Mouse (Mus musculus): ENCODE data around the gene Arl15. TPM values are rescaled to one million over a fixed set of nuclear protein-coding genes. Genes with fewer than 3 reads are reported as not detected.

Gene Arl15
- polyA plus RNA-seq, 1 experiment from 2014 or later, result 16.3 TPM

DNA sequence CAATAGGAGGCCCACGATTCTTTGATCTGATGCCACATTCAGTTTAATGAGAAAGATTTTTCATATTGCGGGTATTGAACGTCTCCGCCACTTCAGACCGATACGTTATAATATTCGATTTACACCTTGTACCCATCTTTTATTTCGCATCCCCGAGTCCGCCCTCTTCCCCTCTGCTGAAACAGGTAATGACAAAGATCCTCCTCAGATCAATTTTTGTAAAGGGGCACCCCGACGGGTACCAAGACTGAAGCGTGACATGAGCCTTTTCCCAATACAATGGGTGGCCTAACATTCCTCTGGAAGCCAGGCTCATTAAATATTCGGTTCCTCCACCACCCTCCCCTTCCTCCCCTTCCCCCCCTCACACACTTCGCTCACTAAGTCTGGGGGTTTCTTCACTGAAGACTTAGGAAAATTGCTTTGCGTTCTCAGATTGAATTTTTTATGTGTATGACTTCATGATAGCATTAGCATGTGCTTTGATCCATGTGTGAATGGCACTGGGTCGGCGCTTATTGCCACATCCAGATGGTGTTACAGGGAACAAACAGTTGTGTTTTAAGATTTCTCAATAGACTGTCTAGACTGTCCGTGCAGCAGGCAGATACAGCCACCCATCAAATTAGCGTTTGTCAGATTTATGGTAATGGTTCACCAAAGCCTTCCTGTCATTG is 85.5 kb downstream of the Arl15 start:
- peaks cover 35% of the 10 kb centered on the region for H3K4me1 ChIP-seq
- H3K27me3 ChIP-seq (replicated peaks), result no peaks in the 10 kb centered on the region

DNA sequence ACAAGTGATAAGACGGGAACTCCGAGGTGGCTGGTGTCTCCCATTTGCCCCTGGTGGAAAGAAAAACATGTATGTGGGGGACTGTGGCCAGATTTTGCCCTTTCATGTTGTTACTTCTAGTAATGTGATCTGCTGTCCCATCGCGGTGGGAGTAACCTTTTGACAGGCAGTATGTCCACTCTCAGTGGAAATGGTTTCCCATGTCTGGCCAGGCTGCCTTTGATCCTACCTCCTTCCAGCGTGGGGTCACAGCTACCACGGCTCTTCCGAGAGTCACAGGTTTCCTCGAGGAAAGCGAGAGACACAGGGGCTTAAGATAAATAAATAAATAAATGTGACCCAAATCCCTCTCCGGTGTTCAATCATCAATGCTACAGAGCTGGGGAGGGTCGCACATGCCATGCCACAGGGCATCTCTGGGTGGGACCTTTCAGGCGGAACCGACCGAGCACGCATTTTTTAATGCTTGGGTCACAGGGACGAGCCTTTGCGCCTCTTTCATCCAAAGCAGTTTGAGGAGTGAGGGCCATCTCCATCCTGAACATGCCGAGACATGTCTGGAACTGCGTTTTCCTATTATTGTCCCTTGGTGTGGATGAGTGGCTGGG is 86.4 kb downstream of the Arl15 start:
- Histone ChIP-seq H3K4me3 (replicated peaks) (no peak overlapping the region), H3K9me3 (replicated peaks) (no peaks in the 10 kb centered on the region), H3K4me1 (peaks cover 30% of the 10 kb centered on the region), H3K9ac (replicated peaks) (no peak overlapping the region), H3K27ac (replicated peaks) (no peak overlapping the region), H3K27me3 (replicated peaks) (no peaks in the 10 kb centered on the region), H3K4me2 (peak overlapping the region; percentile 42), H3K36me3 (no peaks in the 10 kb centered on the region)
- WGBS, result 20% methylated on average over 19 of the region's 19 CpGs
- no peak for ATAC-seq (ENCODE audit: low FRiP score)

More for the DNA sequence above, 85.5 kb downstream of the Arl15 start:
- Histone ChIP-seq H3K9me3 (replicated peaks) (no peaks in the 10 kb centered on the region), H3K4me2 (peak overlapping the region; percentile 42), H3K27ac (replicated peaks) (no peak overlapping the region), H3K36me3 (no peaks in the 10 kb centered on the region), H3K9ac (replicated peaks) (no peak overlapping the region), H3K4me3 (replicated peaks) (no peak overlapping the region)
- WGBS, result 22% methylated on average over 20 of the region's 20 CpGs
- peak; percentile 58; the same call in 1 of the 2 replicates for ATAC-seq (ENCODE audit: low FRiP score)

DNA sequence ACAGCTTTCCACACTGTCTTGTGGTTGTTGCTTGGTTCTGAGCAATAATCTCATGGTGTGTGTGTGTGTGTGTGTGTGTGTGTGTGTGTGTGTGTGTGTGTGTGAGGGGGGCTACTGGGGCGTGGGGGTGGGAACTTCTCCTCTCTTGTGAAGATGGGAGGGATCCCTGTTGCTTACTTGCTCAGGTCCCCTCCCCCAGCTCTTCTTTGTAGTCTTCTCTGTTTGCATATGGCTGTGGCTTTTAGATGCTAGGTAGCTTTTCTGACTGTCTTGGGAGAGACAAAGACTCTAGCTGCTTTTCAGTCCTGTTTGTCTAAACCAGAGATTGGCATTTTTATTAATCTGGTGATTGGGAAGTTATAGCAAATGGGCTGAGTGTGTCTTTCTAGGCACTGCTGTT is 88.7 kb downstream of the Arl15 start:
- no peak overlapping the region for H3K27ac ChIP-seq (replicated peaks)
- H3K27me3 ChIP-seq (replicated peaks), result no peaks in the 10 kb centered on the region
- H3K4me2 ChIP-seq, result no peak overlapping the region
- 10% methylated on average over 1 of the region's 1 CpGs for WGBS
- no peaks in the 10 kb centered on the region for H3K36me3 ChIP-seq
- H3K9me3 ChIP-seq (replicated peaks), result no peaks in the 10 kb centered on the region
- ATAC-seq (ENCODE audit: low FRiP score), result no peak
- no peak overlapping the region for H3K4me3 ChIP-seq (replicated peaks)
- no peak overlapping the region for H3K9ac ChIP-seq (replicated peaks)
- H3K4me1 ChIP-seq, result peaks cover 35% of the 10 kb centered on the region

DNA sequence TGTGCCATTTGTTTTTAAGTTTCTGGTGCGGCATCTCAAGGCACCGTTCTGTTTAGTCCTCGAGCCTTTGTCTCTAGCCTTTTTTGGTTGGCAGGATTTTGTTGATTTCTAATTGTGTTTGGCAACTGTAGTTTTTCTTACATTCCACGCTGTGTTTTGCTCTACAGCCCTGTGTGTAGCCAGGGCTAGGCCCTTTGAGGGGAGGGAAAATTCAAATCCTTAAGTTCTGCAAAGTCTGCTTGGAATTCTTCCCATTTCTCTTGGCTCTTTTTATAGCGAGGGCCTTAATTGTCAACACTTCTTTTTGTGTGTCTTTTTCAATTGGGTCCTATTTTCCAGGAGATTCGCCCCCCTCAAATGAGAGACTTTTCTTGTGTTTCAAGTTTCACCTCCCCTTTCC is 92.8 kb downstream of the Arl15 start:
- Histone ChIP-seq H3K4me2 (no peak overlapping the region), H3K27me3 (replicated peaks) (no peaks in the 10 kb centered on the region), H3K9ac (replicated peaks) (no peak overlapping the region), H3K27ac (replicated peaks) (no peak overlapping the region), H3K4me3 (replicated peaks) (no peak overlapping the region), H3K4me1 (peaks cover 12% of the 10 kb centered on the region), H3K36me3 (no peaks in the 10 kb centered on the region), H3K9me3 (replicated peaks) (no peaks in the 10 kb centered on the region)
- no peak for ATAC-seq (ENCODE audit: low FRiP score)
- WGBS, result 43% methylated on average over 6 of the region's 6 CpGs

DNA sequence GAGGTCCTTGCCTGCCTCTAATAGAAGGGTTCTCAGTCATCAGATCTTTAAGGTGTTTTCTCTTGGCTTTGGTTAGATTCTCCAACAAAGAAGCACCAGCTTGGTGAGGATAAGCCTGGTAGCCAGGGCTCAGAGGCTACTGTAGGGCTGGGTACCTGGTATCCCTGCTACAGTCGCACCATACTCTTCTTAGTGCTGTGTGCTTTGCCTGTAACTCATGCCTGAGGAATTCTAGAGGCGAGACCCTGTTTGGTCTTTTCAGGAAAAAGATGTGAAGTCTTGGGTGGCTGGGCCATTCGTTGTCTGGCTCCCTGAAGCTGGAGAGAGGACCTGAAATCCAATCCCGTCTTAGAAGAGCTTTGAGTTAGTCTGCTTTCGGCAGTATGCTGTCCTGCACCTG is 93.8 kb downstream of the Arl15 start:
- Histone ChIP-seq H3K27ac (replicated peaks) (no peak overlapping the region), H3K4me3 (replicated peaks) (no peak overlapping the region), H3K9me3 (replicated peaks) (no peaks in the 10 kb centered on the region), H3K27me3 (replicated peaks) (no peaks in the 10 kb centered on the region), H3K4me2 (no peak overlapping the region), H3K9ac (replicated peaks) (no peak overlapping the region), H3K36me3 (no peaks in the 10 kb centered on the region), H3K4me1 (peaks cover 12% of the 10 kb centered on the region)
- ATAC-seq (ENCODE audit: low FRiP score), result no peak
- WGBS, result 72% methylated on average over 5 of the region's 5 CpGs

DNA sequence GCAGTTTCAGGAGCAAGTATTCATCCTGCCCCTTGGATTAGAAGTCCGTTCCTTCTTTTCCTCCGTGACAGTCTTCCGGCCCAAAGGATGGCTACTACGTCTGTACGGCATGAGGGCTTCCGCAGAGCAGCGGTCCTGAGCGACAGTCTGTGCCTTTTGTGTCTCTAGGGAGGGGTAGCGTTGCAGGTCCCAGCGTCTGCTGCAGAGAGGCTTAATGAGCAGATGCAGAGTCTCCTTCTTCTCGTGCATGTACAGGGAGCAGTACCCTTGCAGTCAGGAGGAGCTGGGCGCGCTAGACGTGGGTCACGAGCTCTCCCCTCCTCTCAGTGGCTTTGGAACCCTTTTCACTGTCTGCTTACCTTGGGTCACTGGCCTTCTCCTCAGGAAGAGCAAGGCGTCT is 94.4 kb downstream of the Arl15 start:
- Histone ChIP-seq H3K27ac (replicated peaks) (no peak overlapping the region), H3K36me3 (no peaks in the 10 kb centered on the region), H3K9me3 (replicated peaks) (no peaks in the 10 kb centered on the region), H3K4me3 (replicated peaks) (no peak overlapping the region), H3K27me3 (replicated peaks) (no peaks in the 10 kb centered on the region), H3K4me2 (no peak overlapping the region; the same call in 1 of the 2 replicates), H3K4me1 (peaks cover 12% of the 10 kb centered on the region), H3K9ac (replicated peaks) (no peak overlapping the region)
- 0 out of 2 replicates have a peak, but pooled peaks have one; percentile 39 for ATAC-seq (ENCODE audit: low FRiP score)
- 57% methylated on average over 16 of the region's 16 CpGs for WGBS

DNA sequence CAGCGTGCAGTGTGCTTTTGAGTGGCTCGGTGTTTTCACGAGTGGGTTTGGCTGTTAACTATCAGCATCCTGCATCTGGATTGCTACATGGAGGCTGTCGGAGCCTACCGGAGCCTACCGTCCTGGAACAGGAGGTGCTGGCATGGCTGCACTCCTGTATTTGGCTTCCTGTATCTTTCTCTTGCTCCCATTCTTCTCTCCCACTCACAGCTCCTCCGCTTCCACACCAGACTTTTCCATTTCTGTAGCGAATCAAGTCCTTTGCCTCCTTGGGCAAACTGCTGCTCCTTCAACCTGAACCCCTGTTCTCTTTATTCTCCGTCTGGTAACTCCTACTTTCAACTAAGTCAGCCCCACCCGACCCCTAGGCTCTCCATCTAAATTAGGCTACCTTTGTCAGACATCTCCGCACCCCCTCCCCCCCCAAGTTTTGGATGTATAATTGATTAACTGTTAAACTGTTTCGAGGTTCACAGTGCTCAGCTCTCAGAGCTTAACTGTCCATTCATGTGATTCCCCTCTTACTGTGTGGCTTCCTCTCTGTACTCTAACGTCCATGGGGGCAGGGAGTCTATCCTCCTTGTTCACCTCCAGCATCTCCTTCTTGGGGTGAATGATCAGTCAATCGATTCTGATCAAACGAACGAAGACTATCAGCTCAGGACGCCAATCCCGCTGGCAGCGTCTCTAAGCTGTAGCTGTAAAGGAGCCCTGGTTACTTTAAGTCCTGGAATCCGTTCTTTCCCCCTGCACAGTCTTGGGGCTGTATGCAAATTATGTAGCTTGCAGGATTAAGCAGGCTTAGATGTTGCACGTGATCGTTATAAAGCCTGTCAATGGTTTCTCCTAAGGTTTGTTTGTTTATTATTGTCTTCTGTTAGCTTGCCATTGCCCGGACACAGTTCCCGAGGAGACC is 95.1 kb downstream of the Arl15 start:
- H3K27ac ChIP-seq (replicated peaks), result no peak overlapping the region
- H3K4me3 ChIP-seq (replicated peaks), result no peak overlapping the region
- no peak overlapping the region; the same call in 1 of the 2 replicates for H3K4me2 ChIP-seq
- no peaks in the 10 kb centered on the region for H3K27me3 ChIP-seq (replicated peaks)
- 71% methylated on average over 24 of the region's 24 CpGs for WGBS
- no peak overlapping the region for H3K9ac ChIP-seq (replicated peaks)
- no peak for ATAC-seq (ENCODE audit: low FRiP score)
- H3K36me3 ChIP-seq, result no peaks in the 10 kb centered on the region
- no peaks in the 10 kb centered on the region for H3K9me3 ChIP-seq (replicated peaks)
- peaks cover 12% of the 10 kb centered on the region for H3K4me1 ChIP-seq

DNA sequence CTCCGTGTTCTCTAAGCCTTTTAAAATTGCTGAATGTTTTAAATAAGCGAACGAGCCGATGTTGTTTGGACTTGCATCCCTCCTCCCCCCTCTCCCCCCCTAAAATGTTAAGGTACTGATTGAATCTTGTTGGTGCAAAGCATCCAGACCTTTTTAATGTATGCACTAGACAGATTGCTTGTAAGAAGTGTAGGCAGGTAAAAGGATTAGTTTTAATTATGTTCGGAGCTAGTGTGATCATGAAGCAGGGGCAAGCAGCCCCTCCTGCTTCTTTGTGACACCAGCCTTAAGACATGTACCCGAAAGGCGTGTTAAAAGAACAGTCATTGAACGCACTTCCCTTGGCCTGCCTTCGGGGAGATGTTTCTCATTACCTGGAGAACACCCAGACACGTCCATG is 102.4 kb downstream of the Arl15 start:
- Histone ChIP-seq H3K9ac (replicated peaks) (no peak overlapping the region), H3K27me3 (replicated peaks) (no peaks in the 10 kb centered on the region), H3K4me3 (replicated peaks) (no peak overlapping the region), H3K9me3 (replicated peaks) (no peaks in the 10 kb centered on the region), H3K4me2 (no peak overlapping the region), H3K27ac (replicated peaks) (no peak overlapping the region), H3K36me3 (no peaks in the 10 kb centered on the region), H3K4me1 (no peaks in the 10 kb centered on the region)
- 85% methylated on average over 10 of the region's 10 CpGs for WGBS
- no peak for ATAC-seq (ENCODE audit: low FRiP score)

DNA sequence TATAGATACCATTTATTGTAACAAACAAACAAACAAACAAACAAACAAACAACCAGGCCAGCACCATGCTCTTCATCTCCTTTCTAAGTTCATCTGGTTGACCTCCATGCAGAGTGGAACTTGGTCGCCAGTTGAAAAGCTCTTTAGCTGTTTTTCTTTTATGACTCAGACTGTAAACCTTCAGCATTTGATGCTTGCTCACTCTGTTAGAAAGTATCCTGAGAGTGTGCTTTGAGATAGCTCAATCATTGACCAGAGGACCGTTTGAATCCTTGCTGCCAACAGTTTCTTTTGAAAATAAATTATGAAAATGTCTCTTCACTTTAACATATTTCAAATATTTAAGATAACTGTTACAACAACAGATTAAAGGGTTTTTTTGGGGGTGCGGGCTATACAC is 103.2 kb downstream of the Arl15 start:
- WGBS, result 87% methylated on average over 3 of the region's 3 CpGs
- Histone ChIP-seq H3K4me3 (replicated peaks) (no peak overlapping the region), H3K4me2 (no peak overlapping the region), H3K9ac (replicated peaks) (no peak overlapping the region), H3K27me3 (replicated peaks) (no peaks in the 10 kb centered on the region), H3K36me3 (no peaks in the 10 kb centered on the region), H3K9me3 (replicated peaks) (no peaks in the 10 kb centered on the region), H3K4me1 (no peaks in the 10 kb centered on the region), H3K27ac (replicated peaks) (no peak overlapping the region)
- ATAC-seq (ENCODE audit: low FRiP score), result no peak

DNA sequence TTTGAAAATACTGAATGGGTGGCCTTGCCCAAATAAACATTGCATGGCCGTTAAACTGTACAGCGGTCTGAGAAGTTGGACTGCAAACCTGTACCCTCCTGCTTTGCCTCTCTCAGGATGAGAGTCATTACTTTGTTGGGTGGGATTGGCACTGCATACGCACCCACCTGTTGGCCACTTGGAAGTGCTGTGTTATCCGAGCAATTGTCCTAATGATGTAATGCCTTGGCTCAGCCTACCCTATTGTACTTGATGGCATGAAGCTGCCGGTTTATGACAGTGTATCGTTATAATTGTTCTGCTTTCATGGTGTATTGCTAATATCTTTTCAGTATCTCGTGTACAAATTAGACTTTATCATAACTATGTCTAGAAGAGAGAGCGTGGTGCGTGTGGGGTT is 103.6 kb downstream of the Arl15 start:
- Histone ChIP-seq H3K36me3 (no peaks in the 10 kb centered on the region), H3K4me2 (no peak overlapping the region), H3K27ac (replicated peaks) (no peak overlapping the region), H3K4me1 (no peaks in the 10 kb centered on the region), H3K4me3 (replicated peaks) (no peak overlapping the region), H3K9ac (replicated peaks) (no peak overlapping the region), H3K9me3 (replicated peaks) (no peaks in the 10 kb centered on the region), H3K27me3 (replicated peaks) (no peaks in the 10 kb centered on the region)
- WGBS, result 84% methylated on average over 9 of the region's 9 CpGs
- no peak for ATAC-seq (ENCODE audit: low FRiP score)

DNA sequence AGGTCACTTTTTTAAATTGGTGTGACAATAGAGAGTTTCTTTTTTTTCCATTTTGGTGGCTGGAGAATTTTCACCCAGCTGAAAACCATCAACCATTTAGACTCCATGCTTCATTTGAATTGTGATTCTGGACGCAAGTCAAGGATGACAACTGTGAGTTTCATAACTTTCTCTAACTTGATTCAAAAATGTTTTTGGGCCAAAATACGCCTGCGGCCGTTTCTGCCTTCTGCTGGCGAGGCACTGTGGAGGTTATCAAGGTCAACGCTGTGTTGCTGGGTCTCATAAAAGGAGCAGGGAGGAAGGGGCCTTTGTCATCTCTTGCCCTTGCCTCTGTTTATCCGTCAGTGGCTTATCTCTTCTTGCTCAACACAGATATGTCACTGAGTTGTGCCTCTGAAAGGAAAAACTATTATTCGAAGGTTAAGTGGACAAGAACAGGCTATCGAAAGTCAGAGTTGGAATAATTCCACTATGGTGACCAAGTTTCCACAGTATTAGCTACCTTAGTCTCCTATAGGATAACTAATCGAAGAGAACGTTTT is 106.8 kb downstream of the Arl15 start:
- Histone ChIP-seq H3K27ac (replicated peaks) (no peak overlapping the region), H3K4me2 (no peak overlapping the region), H3K27me3 (replicated peaks) (no peaks in the 10 kb centered on the region), H3K4me1 (no peaks in the 10 kb centered on the region), H3K9me3 (replicated peaks) (no peaks in the 10 kb centered on the region), H3K9ac (replicated peaks) (no peak overlapping the region), H3K4me3 (replicated peaks) (no peak overlapping the region), H3K36me3 (no peaks in the 10 kb centered on the region)
- 94% methylated on average over 11 of the region's 11 CpGs for WGBS
- no peak for ATAC-seq (ENCODE audit: low FRiP score)

All from neural tube, embryonic 15.5 days (tissue).